Mouse (Mus musculus) liver, embryonic 14.5 days (tissue): ENCODE data around the gene Trim47. TPM values are rescaled to one million over a fixed set of nuclear protein-coding genes. Genes with fewer than 3 reads are reported as not detected.
"Not testable (repeated sequence)": the region's sequence is repeated elsewhere in the genome, so short reads cannot be mapped to it uniquely, and the experiment has no call there.

Experiments
- ATAC-seq: fragments of 200-750 bp; cut with Nextera tagmentation; 2 replicates; pipeline ENCODE4 v1.8.0; 2017; ENCODE audit warnings: moderate number of reproducible peaks, mild to moderate bottlenecking, moderate library complexity; ENCODE audit not compliant: insufficient read depth
- DNase-seq, 3 experiments: peaks; one replicate each; pipeline ENCODE4 v3.0.0-alpha.2; 2012 to 2013; ENCODE audit warnings: low read depth in 3 of 3, low spot score in 3 of 3
- H3K27ac ChIP-seq: fragments of 300-500 bp; sonication (generic); 2 replicates; pipeline ENCODE4 v1.5.1; 2014; ENCODE audit warnings: moderate library complexity, mild to moderate bottlenecking, control low read depth, inconsistent platforms
- H3K27me3 ChIP-seq: fragments of 300-500 bp; sonication (generic); 2 replicates; pipeline ENCODE4 v1.6.1; 2014; ENCODE audit warnings: mild to moderate bottlenecking, low read length, moderate library complexity; ENCODE audit not compliant: control insufficient read depth, insufficient read depth
- H3K36me3 ChIP-seq: fragments of 300-500 bp; sonication (generic); replicated peaks from 2 replicates; pipeline ENCODE4 v1.6.1; 2014; ENCODE audit warnings: low read depth; ENCODE audit not compliant: control insufficient read depth, insufficient read depth
- H3K4me1 ChIP-seq, 2 experiments: fragments of 200-500 bp in 1 of 2; fragments of 300-500 bp in 1 of 2; sonication (generic) in 1 of 2; replicated peaks; 2 replicates each; pipeline ENCODE4 v1.6.1; 2012 to 2014; ENCODE audit warnings: antibody characterized with exemption in 1 of 2, inconsistent platforms in 1 of 2, low read length in 1 of 2; ENCODE audit not compliant: control insufficient read depth in 2 of 2, insufficient read depth in 2 of 2
- H3K4me2 ChIP-seq: fragments of 300-500 bp; sonication (generic); 2 replicates; pipeline ENCODE4 v1.6.1; 2014; ENCODE audit warnings: low read depth, mild to moderate bottlenecking, control low read depth, moderate library complexity
- H3K4me3 ChIP-seq, 2 experiments: fragments of 200-500 bp in 1 of 2; fragments of 300-500 bp in 1 of 2; sonication (generic) in 1 of 2; 2 replicates each; pipeline ENCODE4 v1.5.1; 2012 to 2014; ENCODE audit warnings: low read depth in 2 of 2, low read length in 2 of 2, mild to moderate bottlenecking in 2 of 2, control low read depth in 1 of 2, inconsistent platforms in 1 of 2, moderate library complexity in 1 of 2; ENCODE audit not compliant: insufficient read depth in 1 of 2
- H3K9ac ChIP-seq: fragments of 300-500 bp; sonication (generic); replicated peaks from 2 replicates; pipeline ENCODE4 v1.6.1; 2014; ENCODE audit warnings: mild to moderate bottlenecking, control low read depth, moderate library complexity
- H3K9me3 ChIP-seq: fragments of 300-500 bp; sonication (generic); 2 replicates; pipeline ENCODE4 v1.6.1; 2016; ENCODE audit warnings: low read length, mixed read lengths; ENCODE audit not compliant: control insufficient read depth
- CTCF ChIP-seq: IDR thresholded peaks from 2 replicates; pipeline ENCODE4 v1.5.1; 2016; ENCODE audit warnings: antibody characterized with exemption, low read depth, control low read depth
- EP300 ChIP-seq: IDR thresholded peaks from 2 replicates; pipeline ENCODE4 v1.6.1; 2016; ENCODE audit warnings: antibody characterized with exemption, low read depth
- WGBS: fragments of 180-500 bp; shearing (Covaris S2); extraction: QIAGEN DNeasy Blood & Tissue Kit; methylation state at CpG from one replicate; pipeline ENCODE4 v1.1.7; 2014; ENCODE audit not compliant: insufficient replicate concordance; 5-methylcytosine and 5-hydroxymethylcytosine counted together
- polyA plus RNA-seq, 2 experiments: library from polyadenylated mRNA; depleted of rRNA in 1 of 2; stranded (reverse) in 1 of 2; unstranded in 1 of 2; fragments of >200 nt; fragmentation: Nextera tagmentation in 1 of 2; extraction: Ambion mirVana in 1 of 2; gene quantifications; 2 replicates each; pipeline versions ENCODE4 v1.2.1 to v1.2.3; 2012 to 2014

The Trim47 gene
- polyA plus RNA-seq, 2 experiments = 1.8 to 2.2 TPM

GRCm38 (mm10) chr11:116095573-116095972, 31.4 kb downstream of the Trim47 start:
- Histone ChIP-seq H3K36me3 (no peaks in the 10 kb centered on the region), H3K4me3 (no peak overlapping the region), H3K4me2 (no peak overlapping the region), H3K27me3 (no peaks in the 10 kb centered on the region), H3K9me3 (peaks cover 4% of the 10 kb centered on the region), H3K27ac (no peak overlapping the region), H3K4me1 (peaks cover 13 to 31% of the 10 kb centered on the region in 2 experiments), H3K9ac (no peak overlapping the region)
- TF ChIP-seq EP300 = no peak
- TF ChIP-seq CTCF = no peak
- 17% methylated on average over 3 of the region's 3 CpGs for WGBS
- ATAC-seq (no peak), DNase-seq (no peak)

- H3K36me3 ChIP-seq = no peaks in the 10 kb centered on the region
- no peaks in the 10 kb centered on the region for H3K27me3 ChIP-seq
- H3K4me3 ChIP-seq = 0 out of 4 replicates have a peak overlapping the region, but pooled peaks of 1 of the 2 experiments have one; percentile 14
- H3K9me3 ChIP-seq = peaks cover 4% of the 10 kb centered on the region
- DNase-seq = no peak
- H3K4me1 ChIP-seq = peaks cover 6 to 17% of the 10 kb centered on the region in 2 experiments
- ATAC-seq = peak; percentile 29; the same call in 1 of the 2 replicates
- no peak for TF ChIP-seq CTCF
- H3K4me2 ChIP-seq = peak overlapping the region; percentile 48
- peak overlapping the region; percentile 22; the same call in 1 of the 2 replicates for H3K27ac ChIP-seq
- peak overlapping the region; percentile 50 for H3K9ac ChIP-seq
- WGBS = 9% methylated on average over 16 of the region's 16 CpGs
Measured at GRCm38 (mm10) chr11:116093771-116094565, 33.0 kb downstream of the Trim47 start.

- H3K27me3 ChIP-seq, H3K36me3 ChIP-seq, H3K9me3 ChIP-seq, H3K27ac ChIP-seq, H3K4me3 ChIP-seq, H3K4me2 ChIP-seq, DNase-seq, H3K9ac ChIP-seq, ATAC-seq: not testable (repeated sequence)
- peaks cover 12 to 23% of the 10 kb centered on the region in 2 experiments for H3K4me1 ChIP-seq
- WGBS = 70% methylated on average over 6 of the region's 6 CpGs
Measured at GRCm38 (mm10) chr11:116092959-116093358, 34.1 kb downstream of the Trim47 start.

GRCm38 (mm10) chr11:116091591-116091990, 35.4 kb downstream of the Trim47 start:
- TF ChIP-seq EP300 = no peak
- no peak for TF ChIP-seq CTCF
- DNase-seq (no peak), ATAC-seq (no peak)
- peaks cover under 1% of the 10 kb centered on the region for H3K9me3 ChIP-seq
- H3K27ac ChIP-seq = no peak overlapping the region
- no peaks in the 10 kb centered on the region for H3K36me3 ChIP-seq
- H3K9ac ChIP-seq = no peak overlapping the region
- no peak overlapping the region for H3K4me2 ChIP-seq
- peaks cover 15 to 27% of the 10 kb centered on the region in 2 experiments for H3K4me1 ChIP-seq
- H3K27me3 ChIP-seq = no peaks in the 10 kb centered on the region
- WGBS = 78% methylated on average over 6 of the region's 6 CpGs
- H3K4me3 ChIP-seq = no peak overlapping the region

GRCm38 (mm10) chr11:116089545-116089944, 37.5 kb downstream of the Trim47 start:
- Histone ChIP-seq H3K4me3 (no peak overlapping the region), H3K4me2 (no peak overlapping the region), H3K9ac (no peak overlapping the region), H3K27ac (no peak overlapping the region), H3K36me3 (peaks cover 4% of the 10 kb centered on the region; the same call in 1 of the 2 replicates), H3K27me3 (no peaks in the 10 kb centered on the region), H3K9me3 (no peaks in the 10 kb centered on the region), H3K4me1 (peaks cover 32 to 42% of the 10 kb centered on the region in 2 experiments)
- ATAC-seq (no peak), DNase-seq (no peak)
- 78% methylated on average over 6 of the region's 6 CpGs for WGBS
- no peak for TF ChIP-seq CTCF
- TF ChIP-seq EP300 = no peak
